Mouse (Mus musculus) spleen, embryonic (tissue): ENCODE data around the gene Sfi1.

ENCODE experiments used
- CTCF ChIA-PET: fragments of 350-600 bp; sonication (Branson Sonifier 250); formaldehyde crosslinking; loops from one replicate; lab custom pipeline; 2022; lab: Charles Lee

Gene Sfi1

DNA sequence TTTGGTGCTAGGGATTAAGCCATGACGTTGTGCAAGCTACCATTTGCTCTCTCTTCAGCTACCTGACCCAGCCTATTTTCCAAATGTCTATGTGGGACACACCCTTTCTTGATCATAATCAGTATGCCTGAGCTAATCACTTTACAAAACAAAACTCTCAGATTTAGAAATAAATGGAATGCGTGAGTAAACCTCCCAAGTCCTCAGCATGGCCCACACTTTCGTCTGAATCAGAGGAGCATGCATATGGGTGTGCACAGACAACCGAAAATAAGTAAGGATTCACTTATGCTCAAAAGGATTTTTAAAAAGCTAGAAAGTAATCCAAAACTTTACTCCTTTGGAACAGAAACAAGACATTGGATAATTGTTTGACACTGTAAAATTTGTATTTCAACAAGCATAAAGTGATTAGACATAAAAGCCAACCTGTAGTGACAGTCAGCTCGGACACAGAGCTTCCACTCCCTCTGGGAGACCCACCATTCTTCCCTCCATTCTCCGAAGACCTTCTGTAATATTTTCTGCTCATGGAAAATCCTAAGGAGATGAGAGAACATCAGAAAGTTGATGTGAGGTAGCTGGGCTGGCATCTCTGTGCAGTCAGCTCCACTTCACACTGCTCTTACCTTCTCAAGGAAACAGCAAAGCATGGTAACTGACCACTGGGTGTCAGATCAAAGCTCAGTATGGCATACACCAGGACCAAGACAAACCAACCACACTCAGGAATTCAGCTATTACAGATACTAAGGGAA is 14.1 kb downstream of the Sfi1 start:
- CTCF ChIA-PET = interaction anchor here (0.6 to 10.0 kb wide), 9 partner anchors 10 to 35 kb away, joined by 3 to 104 read pairs (median 7); partner anchors contain the start of gene Sfi1

DNA sequence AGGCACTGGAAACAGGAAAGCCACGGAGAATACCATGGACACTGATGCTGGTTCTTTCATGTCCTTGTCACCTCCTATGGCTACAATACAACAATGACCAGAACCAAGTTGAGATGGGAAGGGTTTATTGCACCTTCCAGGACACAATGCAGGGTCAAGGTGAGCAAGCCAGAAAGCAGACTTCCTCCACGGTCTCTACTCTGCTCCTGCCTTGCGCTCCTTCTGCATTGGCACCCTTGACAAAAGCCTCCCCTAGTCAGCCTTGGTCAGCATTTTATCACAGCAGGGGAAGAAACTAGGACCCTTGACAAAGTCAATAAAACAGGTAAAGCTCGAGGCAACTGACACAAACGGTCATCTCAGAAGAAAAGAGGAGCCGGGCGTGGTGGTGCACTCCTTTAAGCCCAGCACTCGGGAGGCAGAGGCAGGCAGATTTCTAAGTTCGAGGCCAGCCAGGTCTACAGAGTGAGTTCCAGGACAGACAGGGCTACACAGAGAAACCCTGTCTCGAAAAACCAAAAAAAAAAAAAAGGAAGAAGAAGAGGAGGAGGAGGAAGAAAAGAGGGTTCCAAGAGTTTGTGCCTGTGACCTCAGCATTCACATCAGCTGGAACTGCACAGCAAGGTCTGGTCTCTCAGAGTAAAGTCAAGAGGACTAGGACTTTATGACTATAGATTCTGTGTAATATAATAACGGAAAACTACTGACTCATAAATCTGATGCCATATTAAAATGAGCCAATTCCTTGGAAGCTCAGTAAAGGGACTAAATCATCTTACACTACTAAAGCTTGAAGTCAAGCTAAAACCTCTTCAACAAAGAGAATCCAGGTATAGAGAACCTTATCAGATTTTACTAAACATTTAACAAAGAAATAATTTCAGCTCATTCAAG is 19.6 kb downstream of the Sfi1 start:
- CTCF ChIA-PET = interaction anchor here (0.7 to 10.0 kb wide), 4 partner anchors 15 to 22 kb away, joined by 3 to 104 read pairs (median 4); partner anchors contain the start of gene Sfi1

DNA sequence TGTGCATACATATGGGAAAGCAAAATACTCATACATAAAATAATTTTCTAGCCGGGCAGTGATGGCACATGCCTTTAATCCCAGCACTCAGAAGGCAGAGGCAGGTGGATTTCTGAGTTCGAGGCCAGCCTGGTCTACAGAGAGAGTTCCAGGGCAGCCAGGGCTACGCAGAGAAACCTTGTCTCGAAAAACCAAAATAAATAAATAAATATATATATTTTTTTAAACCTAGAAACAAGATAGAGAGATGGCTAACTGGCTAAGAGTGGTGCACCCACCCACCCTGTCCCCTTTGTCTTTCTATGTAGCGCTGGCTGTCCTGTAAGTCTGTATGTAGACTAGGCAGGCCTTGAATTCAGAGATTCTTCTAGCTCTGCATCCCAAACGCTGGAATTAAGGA is 20.7 kb downstream of the Sfi1 start:
- CTCF ChIA-PET = interaction anchor here (0.6 to 10.0 kb wide), 6 partner anchors 9 to 23 kb away, joined by 3 to 104 read pairs (median 4); partner anchors contain the start of gene Sfi1

- CTCF ChIA-PET = interaction anchor here (1.0 to 10.0 kb wide), 3 partner anchors 8 to 17 kb away, joined by 3 to 104 read pairs (median 6); partner anchors contain the start of gene Sfi1
Measured at GRCm38 (mm10) chr11:3171931-3172330, 21.3 kb downstream of the Sfi1 start.

- CTCF ChIA-PET = interaction anchor here (0.6 to 5.5 kb wide), 8 partner anchors 9 to 1708 kb away, joined by 3 to 45 read pairs (median 12); no protein-coding TSS in a partner anchor
Measured at GRCm38 (mm10) chr11:3169042-3169441, 24.2 kb downstream of the Sfi1 start.

GRCm38 (mm10) chr11:3167571-3168001 is 25.7 kb downstream of the Sfi1 start:
- CTCF ChIA-PET = interaction anchor here (0.7 to 5.5 kb wide), 8 partner anchors 10 to 32 kb away, joined by 3 to 45 read pairs (median 8); no protein-coding TSS in a partner anchor

- CTCF ChIA-PET = interaction anchor here (0.8 to 5.5 kb wide), 9 partner anchors 9 to 32 kb away, joined by 4 to 45 read pairs (median 6); no protein-coding TSS in a partner anchor
Measured at GRCm38 (mm10) chr11:3167129-3167528, 26.1 kb downstream of the Sfi1 start.

DNA sequence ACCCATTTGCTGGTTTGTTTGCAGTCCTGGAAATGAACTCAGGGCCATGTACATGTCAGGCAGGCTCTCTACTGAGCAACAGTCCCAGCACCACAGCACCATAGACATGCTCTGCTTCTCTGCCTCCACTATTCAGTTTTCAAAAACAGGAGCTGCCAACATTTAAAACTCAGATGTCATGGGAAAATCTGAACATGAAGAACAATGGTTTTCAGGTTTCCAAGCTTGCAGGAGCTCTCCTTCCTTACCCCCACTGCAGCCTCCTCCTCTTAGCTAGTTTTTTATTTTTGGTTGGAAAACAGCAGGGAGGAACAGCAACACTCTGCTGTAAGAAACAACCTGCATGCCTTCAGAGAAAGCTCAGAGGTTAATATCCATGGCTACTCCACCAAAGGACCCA is 26.9 kb downstream of the Sfi1 start:
- CTCF ChIA-PET = interaction anchor here (1.0 to 5.5 kb wide), 7 partner anchors 8 to 29 kb away, joined by 3 to 45 read pairs (median 5); no protein-coding TSS in a partner anchor

- CTCF ChIA-PET = interaction anchor here (0.6 to 5.5 kb wide), 5 partner anchors 13 to 31 kb away, joined by 3 to 45 read pairs (median 8); no protein-coding TSS in a partner anchor
Measured at GRCm38 (mm10) chr11:3165210-3165782, 28.0 kb downstream of the Sfi1 start.

GRCm38 (mm10) chr11:3163661-3164060 is 29.6 kb downstream of the Sfi1 start:
- CTCF ChIA-PET = interaction anchor here (0.6 to 1.6 kb wide), 2 partner anchors 9 to 13 kb away, joined by 3 to 6 read pairs; no protein-coding TSS in a partner anchor

DNA sequence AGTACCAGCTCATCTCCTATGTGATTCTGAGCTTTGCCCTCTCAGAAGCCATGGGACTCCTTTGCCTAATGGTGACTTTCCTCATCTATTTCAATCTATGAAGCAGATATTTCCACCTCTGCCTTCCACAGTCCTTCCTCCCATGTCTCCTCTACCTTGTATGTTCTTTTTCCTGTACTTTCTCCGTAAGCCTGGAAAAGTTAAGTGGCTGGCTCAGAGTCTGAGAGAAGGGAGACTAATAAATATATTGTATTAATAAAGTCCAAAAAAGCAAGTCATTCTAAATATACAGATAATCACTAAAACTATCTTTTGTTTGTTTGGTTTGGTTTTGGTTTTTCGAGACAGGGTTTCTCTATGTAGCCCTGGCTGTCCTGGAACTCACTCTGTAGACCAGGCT is 30.1 kb downstream of the Sfi1 start:
- CTCF ChIA-PET = interaction anchor here (1.1 to 1.6 kb wide), 6 partner anchors 9 to 25 kb away, joined by 3 to 8 read pairs (median 6); no protein-coding TSS in a partner anchor

GRCm38 (mm10) chr11:3162236-3162897 is 30.9 kb downstream of the Sfi1 start:
- CTCF ChIA-PET = interaction anchor here (0.7 to 1.3 kb wide), 8 partner anchors 10 to 33 kb away, joined by 3 to 8 read pairs (median 4); no protein-coding TSS in a partner anchor

DNA sequence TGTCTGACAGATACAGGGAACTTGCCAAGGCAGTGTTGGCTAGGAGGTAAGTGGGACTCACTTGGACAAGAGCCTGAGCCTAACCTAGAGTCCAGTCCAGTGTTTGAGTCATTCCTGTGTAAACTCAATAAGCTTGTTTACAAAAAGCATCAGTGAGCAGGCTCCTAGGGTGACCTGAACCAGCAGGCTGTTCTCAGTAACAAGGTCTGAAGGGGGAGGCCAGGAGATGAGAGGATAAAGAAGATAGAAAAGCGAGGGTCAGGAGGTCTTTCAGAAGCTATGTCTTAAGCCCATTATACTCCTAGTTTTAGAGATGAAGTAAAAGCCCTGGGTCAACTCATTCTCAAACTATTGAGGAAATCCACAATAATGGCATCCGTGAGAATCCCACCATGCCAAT is 31.9 kb downstream of the Sfi1 start:
- CTCF ChIA-PET = interaction anchor here (0.6 to 2.3 kb wide), 5 partner anchors 14 to 25 kb away, joined by 3 to 10 read pairs (median 4); no protein-coding TSS in a partner anchor

- CTCF ChIA-PET = interaction anchor here (0.6 to 4.1 kb wide), 6 partner anchors 8 to 28 kb away, joined by 3 to 26 read pairs (median 5); no protein-coding TSS in a partner anchor
Measured at GRCm38 (mm10) chr11:3158800-3159199, 34.5 kb downstream of the Sfi1 start.

GRCm38 (mm10) chr11:3157996-3158395 is 35.3 kb downstream of the Sfi1 start:
- CTCF ChIA-PET = interaction anchor here (0.8 to 4.1 kb wide), 10 partner anchors 8 to 37 kb away, joined by 3 to 26 read pairs (median 5); no protein-coding TSS in a partner anchor

DNA sequence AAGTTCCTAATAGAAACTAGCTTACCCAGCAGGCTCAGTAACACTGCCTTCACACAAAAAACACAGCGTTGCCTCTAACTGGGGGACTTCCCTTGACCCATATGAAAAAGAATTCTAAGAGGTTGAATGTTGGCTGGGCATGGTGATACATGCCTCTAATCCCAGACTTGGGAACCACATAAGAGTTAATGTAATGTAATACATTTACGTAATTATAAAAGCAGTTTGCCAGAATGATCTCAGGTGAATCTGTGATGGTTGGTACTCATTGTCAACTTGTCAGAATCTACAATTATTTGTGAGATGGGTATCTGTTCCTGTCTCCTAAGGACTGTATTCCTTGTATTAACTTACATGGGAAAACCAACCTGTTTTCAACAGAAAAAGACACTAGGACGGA is 36.3 kb downstream of the Sfi1 start:
- CTCF ChIA-PET = interaction anchor here (0.7 to 4.1 kb wide), 12 partner anchors 9 to 38 kb away, joined by 3 to 26 read pairs (median 5); no protein-coding TSS in a partner anchor

DNA sequence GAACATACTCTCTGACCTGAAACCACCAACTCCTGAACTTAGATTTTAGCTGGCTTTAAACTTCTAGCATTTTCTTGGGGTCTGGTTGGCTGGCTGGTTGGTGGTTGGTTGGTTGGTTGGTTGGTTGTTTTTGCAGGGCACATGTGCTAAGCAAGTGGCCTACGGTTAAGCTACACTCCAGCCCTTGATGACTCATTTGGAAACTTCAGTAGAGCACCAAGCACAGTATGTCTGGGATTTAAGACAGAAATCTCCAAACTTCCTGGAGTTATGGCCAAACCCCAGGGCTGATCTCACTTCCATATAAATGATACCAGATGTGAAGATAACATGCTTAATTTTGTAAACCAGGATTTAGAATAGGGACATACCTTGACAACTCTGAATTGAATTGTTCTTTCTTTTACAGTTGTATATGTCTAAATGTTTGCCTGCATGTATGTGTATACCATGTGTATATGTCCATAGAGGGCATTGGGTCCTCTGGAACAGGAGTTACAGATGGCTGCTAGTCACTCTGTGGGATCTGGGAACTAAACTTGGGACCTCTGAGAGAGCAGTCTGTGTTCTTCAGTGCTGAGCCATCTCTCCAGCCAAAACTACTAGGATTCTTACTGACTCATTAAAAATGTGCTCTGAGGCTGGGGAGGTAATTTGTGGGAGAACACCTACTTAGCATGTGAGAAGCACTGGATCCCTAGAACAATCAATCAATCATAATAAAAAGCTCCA is 39.4 kb downstream of the Sfi1 start:
- CTCF ChIA-PET = interaction anchor here (0.6 to 2.0 kb wide), 5 partner anchors 9 to 29 kb away, joined by 3 to 10 read pairs (median 4); no protein-coding TSS in a partner anchor

DNA sequence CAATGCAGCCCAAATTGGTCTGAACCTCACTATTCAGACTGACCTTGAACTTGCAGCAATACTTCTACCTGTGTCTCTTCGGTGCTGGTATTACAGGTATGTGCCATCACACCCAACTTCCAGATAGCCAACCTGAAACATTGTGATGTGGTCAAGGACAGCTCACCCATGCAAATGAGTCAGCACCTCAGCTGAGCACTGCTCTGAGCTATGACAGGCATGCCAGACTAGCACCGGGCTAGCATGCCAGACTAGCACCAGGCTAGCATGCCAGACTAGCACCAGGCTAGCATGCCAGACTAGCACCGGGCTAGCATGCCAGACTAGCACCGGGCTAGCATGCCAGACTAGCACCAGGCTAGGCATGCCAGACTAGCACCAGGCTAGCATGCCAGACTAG is 41.9 kb downstream of the Sfi1 start:
- CTCF ChIA-PET = interaction anchor here (1.9 to 2.3 kb wide), 2 partner anchors 11 to 27 kb away, joined by 8 read pairs; no protein-coding TSS in a partner anchor

GRCm38 (mm10) chr11:3150677-3151003 is 42.6 kb downstream of the Sfi1 start:
- CTCF ChIA-PET = interaction anchor here (1.9 kb wide), 1 partner anchor 12 kb away, joined by 8 read pairs; no protein-coding TSS in a partner anchor
